Comparison of ENCODE assay signal across 22 mouse cellular contexts in genomic region chr9:69464109-69464756, GRCm38 (mm10). TPM values are rescaled to one million over a fixed set of nuclear protein-coding genes. Genes with fewer than 3 reads are reported as not detected.
DNase-seq lines count a peak whose midpoint lies in the region; ATAC-seq and TF ChIP-seq lines count a peak whose summit lies in the region.
"Had no signal": no experiment of that assay in that cellular context is flagged by ENCODE, and none has a peak within 500 bp of the region (broad histone marks: within the 10 kb centered on the region; RNA-seq: fewer than 3 reads in every experiment).

No protein-coding gene starts in this region.

- no peak for ATAC-seq in intestine, postnatal 0 days
- no peak for ATAC-seq in intestine, embryonic 16.5 days
- ATAC-seq in stomach, embryonic 15.5 days (ENCODE audit: insufficient read depth, low FRiP score, low read depth), result peak; percentile 31; the same call in 1 of the 2 replicates
- ATAC-seq: activated CD4-positive, CD25-positive, alpha-beta regulatory T cell, adult 4 months; forebrain, embryonic 14.5 days had no signal

- TF ChIP-seq CTCF in intestine, postnatal 0 days (IDR thresholded peaks at IDR 0.05; ENCODE audit: low read depth), result peak; percentile 36
- no peak for TF ChIP-seq CTCF in embryonic fibroblast, embryonic 13.5 days (IDR thresholded peaks at IDR 0.05; ENCODE audit: borderline replicate concordance, insufficient read depth, low read length)

- peaks cover 25% of the 10 kb centered on the region for H3K36me3 ChIP-seq in intestine, postnatal 0 days (ENCODE audit: control insufficient read depth, insufficient read depth)
- 0 out of 2 replicates have a peak, but pooled peaks cover 4% of the 10 kb centered on the region for H3K36me3 ChIP-seq in intestine, embryonic 16.5 days (ENCODE audit: control insufficient read depth, insufficient read depth, low read length)
- H3K36me3 ChIP-seq in stomach, embryonic 15.5 days, result peaks cover 17% of the 10 kb centered on the region; the same call in 1 of the 2 replicates
- H3K36me3 ChIP-seq in forebrain, embryonic 10.5 days (replicated peaks), result no peaks in the 10 kb centered on the region
- H3K36me3 ChIP-seq: hindbrain, embryonic 10.5 days had no signal

- no peak overlapping the region for H3K4me3 ChIP-seq in intestine, postnatal 0 days (ENCODE audit: low read depth, low read length)
- no peak overlapping the region for H3K4me3 ChIP-seq in intestine, embryonic 16.5 days (ENCODE audit: low read length)
- H3K4me3 ChIP-seq in embryonic fibroblast, embryonic 13.5 days (ENCODE audit: insufficient read depth, low read length), result no peak overlapping the region
- H3K4me3 ChIP-seq in stomach, embryonic 15.5 days (replicated peaks), result no peak overlapping the region
- no peak overlapping the region for H3K4me3 ChIP-seq in forebrain, embryonic 10.5 days
- H3K4me3 ChIP-seq: erythroblast, embryonic 14.5 days; hindbrain, embryonic 10.5 days had no signal

- H3K9ac ChIP-seq in intestine, postnatal 0 days (ENCODE audit: low read depth, low read length), result no peak overlapping the region
- no peak overlapping the region for H3K9ac ChIP-seq in intestine, embryonic 16.5 days (ENCODE audit: low read depth, low read length)
- H3K9ac ChIP-seq in stomach, embryonic 15.5 days, result no peak overlapping the region

- DNase-seq in 416B (ENCODE audit: low read depth), result peak; percentile 61
- no peak for DNase-seq in left cerebral cortex, adult 18-20 months (ENCODE audit: low spot score in 2 of 2)
- DNase-seq in forebrain, embryonic 10.5 days (ENCODE audit: extremely low spot score, low spot score), result no peak
- DNase-seq: adrenal gland, postnatal 14 days; cerebellum, adult 11 months; cerebellum, postnatal 25 days; gastrocnemius, postnatal 36 days; kidney, adult 9 months; kidney, postnatal 36 days; lung, adult 18-20 months; midbrain, embryonic 14.5 days; right cerebral cortex, postnatal 4 days; thymus, postnatal 36 days had no signal

- no peaks in the 10 kb centered on the region for H3K9me3 ChIP-seq in intestine, postnatal 0 days (ENCODE audit: control insufficient read depth)
- H3K9me3 ChIP-seq in intestine, embryonic 16.5 days (ENCODE audit: control insufficient read depth, low read length), result no peaks in the 10 kb centered on the region
- no peaks in the 10 kb centered on the region for H3K9me3 ChIP-seq in stomach, embryonic 15.5 days
- no peaks in the 10 kb centered on the region for H3K9me3 ChIP-seq in forebrain, embryonic 10.5 days
- H3K9me3 ChIP-seq: hindbrain, embryonic 10.5 days had no signal

- H3K27ac ChIP-seq in intestine, postnatal 0 days (ENCODE audit: low read depth, low read length), result no peak overlapping the region
- H3K27ac ChIP-seq in intestine, embryonic 16.5 days (ENCODE audit: low read length), result no peak overlapping the region
- peak overlapping the region; percentile 66 for H3K27ac ChIP-seq in embryonic fibroblast, embryonic 13.5 days (ENCODE audit: insufficient read depth, low read length)
- peak overlapping the region; percentile 68; the same call in 1 of the 2 replicates for H3K27ac ChIP-seq in stomach, embryonic 15.5 days
- H3K27ac ChIP-seq in forebrain, embryonic 10.5 days, result no peak overlapping the region
- H3K27ac ChIP-seq: hindbrain, embryonic 10.5 days had no signal

- 58% methylated on average over 6 of the region's 6 CpGs for WGBS in intestine, postnatal 0 days
- WGBS in intestine, embryonic 16.5 days, result 52% methylated on average over 6 of the region's 6 CpGs
- WGBS in stomach, embryonic 15.5 days, result 42% methylated on average over 6 of the region's 6 CpGs
- WGBS in forebrain, embryonic 10.5 days, result 93% methylated on average over 6 of the region's 6 CpGs

- H3K27me3 ChIP-seq in intestine, postnatal 0 days (replicated peaks; ENCODE audit: control insufficient read depth, insufficient read depth, low read length), result no peaks in the 10 kb centered on the region
- no peaks in the 10 kb centered on the region for H3K27me3 ChIP-seq in intestine, embryonic 16.5 days (replicated peaks; ENCODE audit: control insufficient read depth, insufficient read depth, low read length)
- no peaks in the 10 kb centered on the region for H3K27me3 ChIP-seq in stomach, embryonic 15.5 days (replicated peaks)
- H3K27me3 ChIP-seq in forebrain, embryonic 10.5 days (ENCODE audit: poor library complexity, severe bottlenecking), result peaks cover under 1% of the 10 kb centered on the region; the same call in 1 of the 2 replicates

- H3K4me2 ChIP-seq in intestine, postnatal 0 days (replicated peaks; ENCODE audit: low read depth), result no peak overlapping the region
- H3K4me2 ChIP-seq in intestine, embryonic 16.5 days (ENCODE audit: low read depth, low read length), result no peak overlapping the region
- no peak overlapping the region for H3K4me2 ChIP-seq in stomach, embryonic 15.5 days
- H3K4me2 ChIP-seq: liver, embryonic 11.5 days had no signal

- H3K4me1 ChIP-seq in intestine, postnatal 0 days (replicated peaks; ENCODE audit: control insufficient read depth, insufficient read depth, low read length), result peaks cover 24% of the 10 kb centered on the region
- peaks cover 53% of the 10 kb centered on the region for H3K4me1 ChIP-seq in intestine, embryonic 16.5 days (ENCODE audit: control insufficient read depth, insufficient read depth, low read length)
- H3K4me1 ChIP-seq in embryonic fibroblast, embryonic 13.5 days (ENCODE audit: control insufficient read depth, insufficient read depth, low read length), result peaks cover 45% of the 10 kb centered on the region
- H3K4me1 ChIP-seq in stomach, embryonic 15.5 days, result peaks cover 56% of the 10 kb centered on the region
- peaks cover 31% of the 10 kb centered on the region for H3K4me1 ChIP-seq in forebrain, embryonic 10.5 days

- TF ChIP-seq POLR2A in embryonic fibroblast, embryonic 13.5 days (IDR thresholded peaks at IDR 0.05; ENCODE audit: low read depth, low read length), result no peak

RNA-seq across cellular contexts. Expression of gene Anxa2, which starts 10.8 kb away (rescaled TPM):
- 571 and 641 TPM in 2 replicates for polyA plus RNA-seq in intestine, postnatal 0 days (2015; fragmentation: Nextera tagmentation; extraction: Ambion mirVana)
- 599 and 614 TPM in 2 replicates for polyA plus RNA-seq in intestine, embryonic 16.5 days (2015; fragmentation: Nextera tagmentation; extraction: Ambion mirVana)
- 1,213 and 1,412 TPM in 2 replicates for polyA plus RNA-seq in embryonic fibroblast, embryonic 13.5 days (2011; ENCODE audit: insufficient read length, low read depth, missing spikeins)
- polyA plus RNA-seq in stomach, embryonic 15.5 days (2015; fragmentation: Nextera tagmentation; extraction: Ambion mirVana), result 866 and 946 TPM in 2 replicates
- total RNA-seq in left cerebral cortex, adult 18-20 months (2021), result 10 to 100 TPM; 13.3 to 19.4 TPM
- polyA plus RNA-seq in forebrain, embryonic 10.5 days (2016; fragmentation: Nextera tagmentation; extraction: Ambion mirVana), result 91.9 and 100 TPM in 2 replicates

Comparison
In these comparisons a context has a peak if more than half of its experiments do, and no peak if none do; other contexts are left out.
1. H3K27ac ChIP-seq: peak in embryonic fibroblast, embryonic 13.5 days (single experiment) and stomach, embryonic 15.5 days (single experiment); none in intestine, postnatal 0 days (single experiment), intestine, embryonic 16.5 days (single experiment) and forebrain, embryonic 10.5 days (single experiment).